Mouse (Mus musculus) lung, adult 2 months (tissue): ENCODE measurements at regions not wholly inside any gene's neighbourhood (a gene's known extent, or its start where the extent isn't known, plus 50 kb on each side); places are given as distances from the start of the nearest gene placed in this dataset.

ENCODE experiments used
- CTCF ChIP-seq: fragments of 200-500 bp; IDR thresholded peaks from 2 replicates; pipeline ENCODE4 v1.5.1; 2011; ENCODE audit warnings: mild to moderate bottlenecking, low read length, control low read depth; ENCODE audit not compliant: insufficient read depth
- POLR2A ChIP-seq: fragments of 200-500 bp; IDR thresholded peaks from 2 replicates; pipeline ENCODE4 v1.6.1; 2011; ENCODE audit warnings: low read depth, mild to moderate bottlenecking, control low read depth, low read length, borderline replicate concordance; ENCODE audit errors: extremely low read depth

DNA sequence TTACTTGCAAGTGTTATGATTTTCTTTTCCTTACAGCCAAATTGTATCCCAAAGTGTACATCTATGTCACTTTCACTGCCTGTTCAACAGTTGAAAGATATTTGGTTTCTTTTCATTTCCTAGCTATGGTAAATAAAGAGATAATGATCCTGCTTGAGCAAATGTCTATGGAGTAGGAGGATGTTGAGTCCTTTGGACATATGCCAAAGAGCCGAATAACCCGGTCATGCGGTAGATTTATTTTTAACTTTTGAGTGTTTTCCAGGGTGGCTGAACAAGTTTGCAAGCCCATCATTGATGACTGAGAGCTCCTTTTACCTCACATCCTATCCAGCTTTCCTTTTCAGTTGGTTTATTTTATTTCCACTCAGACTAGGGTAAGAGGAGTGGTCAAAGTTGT, 881.7 kb upstream of the Foxg1 start:
- TF ChIP-seq POLR2A = no peak
- no peak for TF ChIP-seq CTCF
